Mouse (Mus musculus): ENCODE measurements around the gene Iqcd. TPM values are rescaled to one million over a fixed set of nuclear protein-coding genes. Genes with fewer than 3 reads are reported as not detected.

Iqcd gene
- polyA plus RNA-seq, 1 experiment: 77.3 TPM

- H3K4me1 ChIP-seq (ENCODE audit: control insufficient read depth, insufficient read depth, low read length): peaks cover 12% of the 10 kb centered on the region
- no peak for TF ChIP-seq CTCF (IDR thresholded peaks at IDR 0.05; ENCODE audit: control insufficient read depth, insufficient read depth, insufficient replicate concordance, low read depth, low read length)
- no peak for TF ChIP-seq POLR2A (IDR thresholded peaks at IDR 0.05; ENCODE audit: control insufficient read depth, low read depth, low read length)
- no peaks in the 10 kb centered on the region for H3K36me3 ChIP-seq (ENCODE audit: control insufficient read depth, insufficient read depth, low read length)
- no peaks in the 10 kb centered on the region for H3K27me3 ChIP-seq (ENCODE audit: control insufficient read depth, insufficient read depth, low read length)
- H3K27ac ChIP-seq (ENCODE audit: control insufficient read depth, insufficient read depth, low read depth, low read length): no peak overlapping the region
- H3K4me3 ChIP-seq (ENCODE audit: control insufficient read depth, low read depth, low read length): no peak overlapping the region
Observed at GRCm38 (mm10) chr5:120579898-120580626, 8.8 kb upstream of the Iqcd start.

- TF ChIP-seq POLR2A (IDR thresholded peaks at IDR 0.05; ENCODE audit: control insufficient read depth, low read depth, low read length) (no peak), CTCF (IDR thresholded peaks at IDR 0.05; ENCODE audit: control insufficient read depth, insufficient read depth, insufficient replicate concordance, low read depth, low read length) (no peak)
- H3K4me3 ChIP-seq (ENCODE audit: control insufficient read depth, low read depth, low read length): no peak overlapping the region
- H3K27ac ChIP-seq (ENCODE audit: control insufficient read depth, insufficient read depth, low read depth, low read length): no peak overlapping the region
- no peaks in the 10 kb centered on the region for H3K27me3 ChIP-seq (ENCODE audit: control insufficient read depth, insufficient read depth, low read length)
- no peaks in the 10 kb centered on the region for H3K36me3 ChIP-seq (ENCODE audit: control insufficient read depth, insufficient read depth, low read length)
- peaks cover 13% of the 10 kb centered on the region for H3K4me1 ChIP-seq (ENCODE audit: control insufficient read depth, insufficient read depth, low read length)
Observed at GRCm38 (mm10) chr5:120582002-120582401, 6.8 kb upstream of the Iqcd start.

GRCm38 (mm10) chr5:120583511-120583910 lies 5.3 kb upstream of the Iqcd start:
- no peaks in the 10 kb centered on the region for H3K27me3 ChIP-seq (ENCODE audit: control insufficient read depth, insufficient read depth, low read length)
- no peak overlapping the region for H3K4me3 ChIP-seq (ENCODE audit: control insufficient read depth, low read depth, low read length)
- TF ChIP-seq CTCF (IDR thresholded peaks at IDR 0.05; ENCODE audit: control insufficient read depth, insufficient read depth, insufficient replicate concordance, low read depth, low read length): no peak
- TF ChIP-seq POLR2A (IDR thresholded peaks at IDR 0.05; ENCODE audit: control insufficient read depth, low read depth, low read length): no peak
- H3K4me1 ChIP-seq (ENCODE audit: control insufficient read depth, insufficient read depth, low read length): peaks cover 23% of the 10 kb centered on the region
- no peaks in the 10 kb centered on the region for H3K36me3 ChIP-seq (ENCODE audit: control insufficient read depth, insufficient read depth, low read length)
- H3K27ac ChIP-seq (ENCODE audit: control insufficient read depth, insufficient read depth, low read depth, low read length): no peak overlapping the region

GRCm38 (mm10) chr5:120584968-120585367 lies 3.8 kb upstream of the Iqcd start:
- H3K36me3 ChIP-seq (ENCODE audit: control insufficient read depth, insufficient read depth, low read length): no peaks in the 10 kb centered on the region
- H3K4me1 ChIP-seq (ENCODE audit: control insufficient read depth, insufficient read depth, low read length): peaks cover 20% of the 10 kb centered on the region
- no peak overlapping the region for H3K4me3 ChIP-seq (ENCODE audit: control insufficient read depth, low read depth, low read length)
- no peak overlapping the region for H3K27ac ChIP-seq (ENCODE audit: control insufficient read depth, insufficient read depth, low read depth, low read length)
- H3K27me3 ChIP-seq (ENCODE audit: control insufficient read depth, insufficient read depth, low read length): no peaks in the 10 kb centered on the region
- TF ChIP-seq POLR2A (IDR thresholded peaks at IDR 0.05; ENCODE audit: control insufficient read depth, low read depth, low read length): no peak
- no peak for TF ChIP-seq CTCF (IDR thresholded peaks at IDR 0.05; ENCODE audit: control insufficient read depth, insufficient read depth, insufficient replicate concordance, low read depth, low read length)

- no peak overlapping the region; the same call in 1 of the 2 replicates for H3K4me3 ChIP-seq (ENCODE audit: control insufficient read depth, low read depth, low read length)
- peaks cover 24% of the 10 kb centered on the region for H3K4me1 ChIP-seq (ENCODE audit: control insufficient read depth, insufficient read depth, low read length)
- H3K36me3 ChIP-seq (ENCODE audit: control insufficient read depth, insufficient read depth, low read length): no peaks in the 10 kb centered on the region
- H3K27me3 ChIP-seq (ENCODE audit: control insufficient read depth, insufficient read depth, low read length): no peaks in the 10 kb centered on the region
- TF ChIP-seq POLR2A (IDR thresholded peaks at IDR 0.05; ENCODE audit: control insufficient read depth, low read depth, low read length): no peak
- H3K27ac ChIP-seq (ENCODE audit: control insufficient read depth, insufficient read depth, low read depth, low read length): peak overlapping the region; percentile 5; the same call in 1 of the 2 replicates
Observed at GRCm38 (mm10) chr5:120586741-120587615, 1.8 kb upstream of the Iqcd start.

GRCm38 (mm10) chr5:120587616-120587926 lies 1.2 kb upstream of the Iqcd start:
- H3K27ac ChIP-seq (ENCODE audit: control insufficient read depth, insufficient read depth, low read depth, low read length): peak overlapping the region; percentile 5; the same call in 1 of the 2 replicates
- H3K4me3 ChIP-seq (ENCODE audit: control insufficient read depth, low read depth, low read length): peak overlapping the region; percentile 85
- no peak for TF ChIP-seq CTCF (IDR thresholded peaks at IDR 0.05; ENCODE audit: control insufficient read depth, insufficient read depth, insufficient replicate concordance, low read depth, low read length)
- peaks cover 24% of the 10 kb centered on the region for H3K4me1 ChIP-seq (ENCODE audit: control insufficient read depth, insufficient read depth, low read length)
- no peaks in the 10 kb centered on the region for H3K27me3 ChIP-seq (ENCODE audit: control insufficient read depth, insufficient read depth, low read length)
- H3K36me3 ChIP-seq (ENCODE audit: control insufficient read depth, insufficient read depth, low read length): no peaks in the 10 kb centered on the region

GRCm38 (mm10) chr5:120587940-120588568 lies 762 bp upstream of the Iqcd start:
- no peaks in the 10 kb centered on the region for H3K36me3 ChIP-seq (ENCODE audit: control insufficient read depth, insufficient read depth, low read length)

More at GRCm38 (mm10) chr5:120587940-120588568, 762 bp upstream of the Iqcd start:
- Histone ChIP-seq H3K4me1 (ENCODE audit: control insufficient read depth, insufficient read depth, low read length) (peaks cover 24% of the 10 kb centered on the region), H3K4me3 (ENCODE audit: control insufficient read depth, low read depth, low read length) (peak overlapping the region; percentile 85), H3K27ac (ENCODE audit: control insufficient read depth, insufficient read depth, low read depth, low read length) (peak overlapping the region; percentile 34; the same call in 1 of the 2 replicates), H3K27me3 (ENCODE audit: control insufficient read depth, insufficient read depth, low read length) (no peaks in the 10 kb centered on the region)
- TF ChIP-seq POLR2A (IDR thresholded peaks at IDR 0.05; ENCODE audit: control insufficient read depth, low read depth, low read length): no peak
- TF ChIP-seq CTCF (IDR thresholded peaks at IDR 0.05; ENCODE audit: control insufficient read depth, insufficient read depth, insufficient replicate concordance, low read depth, low read length): no peak
